Mouse (Mus musculus): Measurements from ENCODE around the gene Smim27.

DNA sequence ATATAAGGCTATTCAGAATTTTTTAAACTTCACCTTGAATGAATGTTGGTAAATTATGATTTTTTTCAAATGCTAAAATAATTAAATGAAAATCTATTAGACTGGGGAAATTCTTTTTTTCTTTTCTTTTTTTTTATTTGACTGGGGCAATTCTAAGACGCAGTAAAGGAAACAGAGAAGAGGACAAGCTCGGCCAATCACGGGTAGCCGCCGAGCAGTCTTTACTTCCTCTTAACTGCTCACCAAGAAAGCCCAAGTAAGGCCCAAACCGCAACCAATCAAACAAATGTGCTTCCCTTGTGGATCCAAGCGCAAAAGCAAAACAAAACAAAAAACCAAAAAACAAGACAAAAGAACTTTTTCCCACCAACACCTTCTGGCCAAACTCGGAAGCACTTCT lies 25.3 kb upstream of the Smim27 start:
- TF ChIP-seq CTCF (IDR thresholded peaks at IDR 0.05; ENCODE audit: low read depth) (no peak), EP300 (optimal IDR thresholded peaks at IDR 0.05) (no peak)

Measured in stomach, postnatal 0 days (tissue).